Mouse (Mus musculus) ovary, postnatal 14 days (tissue): ENCODE data around the gene Vil1.

Experiments used
- DNase-seq: peaks from one replicate; pipeline ENCODE4 v3.0.0; 2022; ENCODE audit warnings: low spot score

Vil1 gene

DNA sequence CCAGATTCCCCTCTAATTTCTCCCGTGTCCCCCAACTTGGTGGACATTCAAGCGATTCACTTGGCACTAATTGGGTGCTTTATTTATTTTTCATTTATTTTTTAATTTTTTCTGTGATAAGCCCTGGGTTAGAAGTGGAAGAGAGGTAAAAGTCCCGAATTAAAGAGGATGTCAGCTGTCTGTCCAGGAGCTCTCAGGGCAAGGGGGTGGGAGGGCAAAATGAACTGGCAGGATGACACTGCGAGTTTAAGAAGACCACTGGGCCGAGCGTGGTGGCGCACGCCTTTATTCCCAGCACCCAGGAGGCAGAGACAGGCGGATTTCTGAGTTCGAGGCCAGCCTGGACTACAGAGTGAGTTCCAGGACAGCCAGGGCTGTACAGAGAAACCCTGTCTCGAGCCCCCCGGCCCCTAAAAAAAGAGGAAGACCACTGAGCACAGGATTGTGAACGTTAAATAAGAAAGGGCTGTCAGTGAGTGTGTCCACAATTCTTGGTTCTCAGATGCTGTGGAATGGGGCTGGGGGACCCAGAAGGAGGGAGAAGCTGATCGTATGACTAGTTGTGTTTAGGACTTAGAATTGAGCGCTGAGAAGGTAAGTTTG lies 21.7 kb upstream of the Vil1 start:
- no peak for DNase-seq

DNA sequence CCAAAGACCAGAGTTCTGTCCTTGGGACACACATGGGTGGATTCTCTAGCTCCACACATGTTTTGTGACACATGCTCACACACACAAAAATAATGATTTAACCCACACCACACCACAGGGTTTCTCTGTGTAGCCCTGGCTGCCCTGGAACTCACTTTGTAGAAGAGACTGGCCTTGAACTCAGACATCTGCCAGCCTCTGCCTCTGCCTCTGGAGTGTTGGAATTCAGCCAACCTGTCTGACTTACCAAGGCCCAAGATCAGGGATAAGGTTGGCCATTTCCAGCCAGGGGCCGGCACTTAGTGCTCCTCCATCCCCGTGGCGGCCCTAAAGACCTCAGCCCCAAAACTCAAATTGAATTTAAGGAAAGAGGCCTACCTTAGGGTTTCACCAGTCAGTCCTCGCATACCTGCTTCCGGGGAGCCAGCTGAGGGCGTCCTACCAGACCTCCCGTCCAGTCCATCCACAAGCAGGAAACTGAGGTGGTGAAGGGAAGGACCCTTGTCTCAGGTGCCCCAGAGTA lies 20.7 kb upstream of the Vil1 start:
- DNase-seq: no peak

DNA sequence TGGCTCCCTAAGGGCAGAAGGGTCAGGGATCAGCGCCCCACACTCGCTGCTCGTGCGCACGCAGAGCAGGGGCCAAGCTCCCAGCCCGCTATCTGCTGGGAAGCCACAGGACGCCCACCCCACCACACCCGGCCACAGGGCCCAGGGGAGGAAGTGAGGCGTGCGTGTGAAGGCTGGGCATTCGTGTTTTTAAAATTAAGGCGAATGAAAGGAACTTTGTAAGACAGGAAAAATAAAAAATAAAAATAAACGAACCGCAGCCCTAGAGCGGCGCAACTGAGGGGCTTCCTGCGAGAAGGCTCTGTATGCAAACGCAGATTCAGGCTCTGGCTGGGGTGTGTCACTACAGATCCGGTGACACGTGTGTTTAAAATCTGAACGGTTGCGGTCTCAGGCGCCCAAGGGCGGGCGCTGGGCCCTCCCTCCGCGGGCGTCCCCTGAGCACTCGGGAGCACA lies 19.3 kb upstream of the Vil1 start:
- DNase-seq: no peak

DNA sequence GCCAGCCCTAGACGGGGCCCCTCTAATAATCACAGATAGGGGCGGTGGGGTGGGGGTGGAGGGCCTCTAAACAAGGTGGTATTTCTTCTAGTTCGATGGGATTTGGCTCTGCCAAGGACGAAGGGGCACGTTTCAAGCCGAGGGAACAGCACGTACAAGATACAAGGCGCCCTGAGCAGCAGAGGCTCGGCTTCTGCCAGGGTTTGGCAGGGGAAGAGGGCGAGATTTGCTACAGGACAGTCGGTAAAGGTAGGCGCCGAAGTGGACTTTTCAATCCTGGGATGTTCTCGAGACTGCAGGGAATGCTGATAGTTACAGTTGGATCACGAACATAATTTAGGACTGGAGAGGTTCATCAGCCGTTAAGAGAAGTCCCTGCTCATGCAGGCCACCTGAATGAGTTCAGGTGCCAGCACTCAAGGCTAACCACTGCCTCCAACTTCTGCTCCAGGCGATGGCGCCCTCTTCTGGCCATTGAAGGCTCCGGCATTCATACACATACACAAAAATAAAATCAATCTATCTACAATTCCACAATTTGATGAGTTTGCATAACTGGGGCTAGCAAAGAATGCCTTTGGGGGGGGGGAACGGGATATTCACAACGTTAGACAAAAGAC lies 18.8 kb upstream of the Vil1 start:
- no peak for DNase-seq

DNA sequence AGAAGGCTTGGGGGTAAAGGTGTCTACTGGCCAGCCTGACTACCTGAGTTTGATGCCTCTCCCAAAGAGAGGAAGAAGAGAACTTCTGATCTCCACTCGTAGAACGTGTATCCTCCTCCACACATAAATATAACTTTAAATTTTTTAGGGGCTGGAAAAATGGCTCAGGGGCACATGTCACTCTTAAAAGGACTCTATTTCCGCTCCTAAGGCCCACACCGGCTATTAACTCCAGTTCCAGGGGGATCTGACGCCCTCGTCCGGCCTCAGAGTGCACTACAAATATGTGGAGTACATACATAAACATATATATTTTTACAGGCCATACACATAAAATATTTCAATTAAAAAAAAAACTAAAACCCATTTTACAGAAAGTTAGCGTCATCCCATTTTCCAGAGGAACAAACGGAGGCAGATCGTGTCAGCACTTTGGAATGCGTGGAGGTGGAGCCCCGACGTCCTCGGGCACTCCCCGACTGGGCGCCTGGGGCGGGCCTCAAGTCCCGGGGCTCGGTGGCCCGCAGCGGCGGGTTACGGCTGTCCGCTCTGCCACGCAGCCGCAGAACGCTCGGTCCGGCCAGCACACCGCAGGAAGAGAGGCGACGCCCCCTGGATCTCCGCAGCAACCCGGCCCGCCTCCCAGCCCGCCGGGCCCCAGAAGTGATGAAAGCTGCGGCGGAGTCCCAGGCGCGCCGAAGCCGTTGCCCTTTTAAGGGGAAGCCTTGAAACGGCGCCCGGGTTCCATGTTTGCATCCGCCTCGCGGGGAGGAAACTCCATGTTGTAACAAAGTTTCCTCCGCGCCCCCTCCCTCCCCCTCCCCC lies 18.0 kb upstream of the Vil1 start, which contains the start of gene Ctdsp1:
Gene Ctdsp1 (plus strand): TSS at position 586 of the 825 bp plus-strand sequence.
- peak; percentile 93 for DNase-seq

DNA sequence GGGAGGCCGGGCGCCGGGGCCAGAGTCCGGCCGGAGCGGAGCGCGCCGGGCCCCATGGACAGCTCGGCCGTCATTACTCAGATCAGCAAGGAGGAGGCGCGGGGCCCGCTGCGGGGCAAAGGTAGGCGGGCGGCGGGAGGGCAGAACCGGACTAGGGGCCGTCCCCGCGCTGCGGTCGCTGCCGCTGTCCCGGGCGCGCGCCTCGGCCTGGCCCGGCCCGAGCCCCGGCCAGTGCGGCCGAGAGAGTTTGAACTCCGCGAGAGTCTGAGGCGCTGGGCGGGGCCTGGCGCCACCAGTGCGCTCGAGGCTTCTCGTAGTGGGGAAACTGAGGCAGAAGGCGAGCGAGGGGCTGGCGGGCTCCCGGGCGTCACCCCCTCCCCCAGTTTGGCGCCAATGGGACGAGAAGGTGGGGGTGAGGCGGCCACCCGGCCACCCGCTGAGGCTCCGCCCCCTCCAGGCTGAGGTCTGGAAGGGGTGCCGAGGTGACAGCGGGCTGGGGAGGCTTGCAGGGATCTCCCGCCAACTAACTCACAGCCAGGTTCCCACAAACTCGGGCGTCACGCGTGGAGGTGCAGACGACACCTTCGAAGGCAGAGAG lies 17.2 kb upstream of the Vil1 start:
- DNase-seq: peak; percentile 64

DNA sequence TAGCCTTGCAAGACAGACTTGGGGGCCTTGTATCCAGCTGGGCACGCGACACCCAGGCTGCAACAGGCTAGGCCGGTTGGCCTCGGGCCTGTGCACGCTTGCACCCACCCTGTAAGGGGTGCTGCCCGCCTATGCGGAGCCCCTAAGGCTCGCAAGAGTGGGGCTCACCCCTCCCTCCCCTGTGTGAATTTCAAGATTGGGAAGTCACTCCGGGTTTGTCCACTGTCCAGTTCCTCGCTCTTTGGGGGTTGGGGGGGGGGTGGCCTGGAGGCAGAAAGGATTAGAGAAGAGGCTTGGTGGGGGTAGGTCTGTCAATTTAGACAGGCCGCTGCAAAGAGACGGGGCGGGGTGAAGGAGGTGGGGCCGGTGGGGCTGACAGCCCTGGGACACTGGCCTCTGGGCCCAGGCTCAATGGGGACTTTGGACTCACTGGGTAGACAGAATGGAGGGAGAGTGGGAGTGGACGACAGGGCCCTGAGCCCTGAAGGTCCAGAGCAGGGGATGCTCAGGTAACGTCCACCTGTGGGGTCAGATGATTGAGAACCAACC lies 16.7 kb upstream of the Vil1 start:
- no peak for DNase-seq

DNA sequence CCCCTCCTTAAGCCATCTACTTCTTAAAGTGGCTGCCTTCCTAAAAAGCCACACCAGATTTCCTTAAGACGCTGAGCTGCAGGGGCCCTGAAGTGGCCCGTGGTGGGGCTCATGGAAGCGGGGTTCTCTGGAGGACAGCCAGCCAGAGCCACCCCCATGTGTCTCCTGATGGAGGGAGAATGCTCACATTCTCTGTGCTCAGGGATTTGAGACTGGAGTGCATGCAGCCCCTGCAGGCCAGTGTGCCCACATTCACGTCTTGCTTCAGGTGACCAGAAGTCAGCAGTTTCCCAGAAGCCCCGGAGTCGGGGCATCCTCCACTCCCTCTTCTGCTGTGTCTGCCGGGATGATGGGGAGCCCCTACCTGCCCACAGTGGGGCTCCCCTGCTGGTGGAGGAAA lies 16.2 kb upstream of the Vil1 start:
- no peak for DNase-seq

DNA sequence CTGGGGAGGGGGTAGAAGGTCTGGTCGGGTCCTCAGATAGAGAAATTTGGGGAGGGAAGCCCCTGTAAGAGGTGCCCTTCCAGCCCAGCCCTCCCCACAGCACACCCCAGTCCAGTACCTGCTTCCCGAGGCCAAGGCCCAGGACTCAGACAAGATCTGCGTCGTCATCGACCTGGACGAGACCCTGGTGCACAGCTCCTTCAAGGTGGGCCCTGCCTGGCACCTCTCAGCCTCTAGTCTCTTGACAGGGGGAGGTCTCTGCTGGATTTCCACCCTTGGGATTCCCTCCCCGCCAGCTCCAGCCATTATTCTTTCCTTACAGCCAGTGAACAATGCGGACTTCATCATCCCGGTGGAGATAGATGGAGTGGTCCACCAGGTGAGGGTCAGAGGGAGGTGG lies 15.5 kb upstream of the Vil1 start:
- DNase-seq: no peak

DNA sequence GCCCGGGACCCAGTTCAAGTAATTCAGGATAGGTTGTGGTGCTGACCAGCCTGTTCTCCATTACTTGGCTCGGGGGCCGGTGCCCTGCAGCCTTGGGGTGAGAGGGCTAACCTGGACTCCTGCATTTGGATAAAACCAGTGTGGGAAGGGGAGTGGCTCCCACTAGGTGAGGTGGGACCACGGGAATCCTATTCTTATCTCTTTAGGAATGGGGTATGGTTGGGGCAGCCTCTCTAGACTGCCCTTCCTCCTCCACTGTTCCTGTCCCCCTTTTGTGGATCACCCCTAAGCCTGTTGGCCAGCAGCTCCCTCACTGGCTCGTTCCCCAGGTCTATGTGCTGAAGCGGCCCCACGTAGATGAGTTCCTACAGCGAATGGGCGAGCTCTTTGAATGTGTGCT lies 14.9 kb upstream of the Vil1 start:
- DNase-seq: no peak

DNA sequence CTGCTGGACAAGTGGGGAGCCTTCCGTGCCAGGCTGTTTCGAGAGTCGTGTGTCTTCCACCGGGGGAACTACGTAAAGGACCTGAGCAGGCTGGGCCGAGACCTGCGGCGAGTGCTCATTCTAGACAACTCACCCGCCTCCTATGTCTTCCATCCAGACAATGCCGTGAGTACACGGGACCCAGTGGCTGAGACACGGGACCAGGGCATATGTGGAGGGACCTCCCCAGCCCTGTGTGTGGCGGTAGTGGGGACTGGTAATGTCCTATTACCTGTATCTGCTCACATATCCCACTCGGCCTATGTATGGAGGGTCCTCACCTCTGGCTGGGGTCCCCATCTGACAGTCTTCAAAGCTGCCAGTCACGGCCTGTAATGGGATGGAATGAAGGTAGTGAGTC lies 14.3 kb upstream of the Vil1 start:
- DNase-seq: no peak

DNA sequence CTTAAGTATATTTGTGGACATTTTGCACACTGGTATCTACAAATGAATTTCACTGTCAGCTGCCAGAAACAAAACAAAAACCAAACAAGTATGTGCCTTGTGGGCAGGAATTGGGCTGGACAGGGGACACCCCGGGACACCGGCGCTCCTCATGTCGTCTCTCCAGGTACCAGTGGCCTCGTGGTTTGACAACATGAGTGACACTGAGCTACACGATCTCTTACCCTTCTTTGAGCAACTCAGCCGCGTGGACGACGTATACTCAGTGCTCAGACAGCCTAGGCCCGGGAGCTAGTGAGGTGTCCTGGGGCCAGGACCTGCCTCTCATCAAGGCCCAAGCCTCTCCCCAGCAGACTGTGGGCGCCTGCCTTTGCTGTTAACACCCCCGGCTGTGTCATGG lies 13.9 kb upstream of the Vil1 start:
- no peak for DNase-seq

DNA sequence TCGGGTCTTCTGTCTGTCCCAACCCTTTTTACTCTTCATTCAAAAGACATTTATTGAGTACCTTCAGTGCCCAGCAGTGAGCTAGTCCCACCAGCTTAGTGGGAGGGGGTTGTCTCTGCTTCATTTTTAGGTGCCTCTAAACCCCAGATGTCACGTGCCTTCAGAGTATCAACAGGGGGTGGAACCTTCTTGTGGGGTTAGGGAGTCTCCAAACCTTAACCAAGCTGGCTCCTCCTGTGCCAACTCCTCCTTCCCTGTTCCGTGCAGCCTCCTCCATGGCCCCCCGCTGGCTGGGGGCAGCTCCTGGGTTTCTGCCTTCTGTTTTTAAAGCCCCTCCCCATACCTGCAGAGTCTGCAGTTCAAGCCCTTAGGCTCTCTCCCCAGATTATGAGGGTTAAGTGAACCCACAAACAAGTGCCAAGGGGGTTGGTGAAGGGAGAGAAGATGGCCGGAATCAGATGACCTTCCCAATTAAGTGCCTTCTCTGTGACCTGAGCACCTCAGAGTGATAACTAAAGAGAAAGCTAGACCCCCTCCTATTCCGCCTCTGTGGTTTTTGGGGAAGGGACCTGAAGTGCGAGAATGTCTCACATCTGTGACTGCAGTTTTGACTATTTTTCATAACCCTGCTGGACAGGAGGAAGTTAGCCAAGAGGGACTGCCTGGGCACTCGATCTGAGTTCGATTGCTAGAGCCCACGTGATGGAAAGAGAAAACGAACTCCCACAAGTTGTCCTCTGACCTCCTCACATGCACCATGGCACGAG lies 12.5 kb upstream of the Vil1 start:
- peak; percentile 36 for DNase-seq

DNA sequence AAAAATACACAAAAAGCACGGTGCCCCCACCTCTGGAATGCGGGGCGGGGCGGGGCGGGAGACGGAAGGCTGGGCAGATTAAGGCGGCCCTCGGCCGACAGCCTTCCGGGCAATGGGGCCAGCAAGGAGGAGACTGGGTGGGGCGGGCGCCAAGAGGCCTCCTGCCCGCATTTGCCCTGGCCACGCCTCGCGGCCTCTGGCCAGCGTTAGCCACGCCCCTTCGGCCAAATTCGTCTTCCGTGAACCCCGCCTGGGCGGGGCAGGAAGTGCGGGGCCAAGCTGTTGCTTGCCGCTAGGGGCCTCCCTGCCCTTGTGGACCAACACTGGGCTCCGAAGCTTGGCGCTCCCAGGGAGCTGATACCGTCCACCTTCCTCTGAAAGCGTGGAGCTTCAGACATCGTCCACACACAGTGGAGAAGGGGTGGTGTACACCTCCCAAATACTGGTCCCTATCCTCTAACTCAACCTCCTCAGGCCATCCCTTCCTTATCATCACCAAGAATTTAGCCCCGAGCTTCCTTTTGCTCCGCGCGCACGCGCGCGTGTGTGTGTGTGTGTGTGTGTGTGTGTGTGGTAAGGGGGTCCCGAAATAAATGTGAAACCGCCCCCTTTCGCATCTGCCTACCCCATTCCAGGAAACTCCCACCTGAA lies 11.8 kb upstream of the Vil1 start:
- peak; percentile 99 for DNase-seq

DNA sequence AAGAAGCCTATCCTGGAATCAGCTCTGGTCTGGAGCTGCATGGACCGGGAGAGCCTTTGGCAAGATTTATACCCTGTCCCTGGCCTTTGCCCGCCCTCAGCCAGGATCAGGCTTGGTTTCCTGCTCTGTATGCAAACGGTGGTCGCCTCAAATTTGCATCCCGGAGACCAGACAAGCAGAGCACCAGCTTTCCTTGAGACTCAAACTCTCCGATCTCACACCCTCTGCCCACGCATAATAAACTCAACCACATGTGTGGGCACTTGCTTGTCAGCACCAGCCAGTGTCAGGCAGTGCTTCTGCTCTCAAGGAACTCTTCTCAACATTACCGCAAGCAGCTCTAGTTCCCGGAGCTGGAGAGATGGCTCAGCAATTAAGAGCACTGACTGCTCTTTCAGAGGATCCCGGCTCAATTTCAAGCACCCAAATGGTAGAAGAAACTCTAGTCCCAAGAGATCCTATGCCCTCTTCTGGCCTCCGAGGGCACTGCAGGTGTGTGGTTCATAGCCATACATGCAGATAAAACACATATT lies 11.2 kb upstream of the Vil1 start:
- DNase-seq: peak; percentile 65

DNA sequence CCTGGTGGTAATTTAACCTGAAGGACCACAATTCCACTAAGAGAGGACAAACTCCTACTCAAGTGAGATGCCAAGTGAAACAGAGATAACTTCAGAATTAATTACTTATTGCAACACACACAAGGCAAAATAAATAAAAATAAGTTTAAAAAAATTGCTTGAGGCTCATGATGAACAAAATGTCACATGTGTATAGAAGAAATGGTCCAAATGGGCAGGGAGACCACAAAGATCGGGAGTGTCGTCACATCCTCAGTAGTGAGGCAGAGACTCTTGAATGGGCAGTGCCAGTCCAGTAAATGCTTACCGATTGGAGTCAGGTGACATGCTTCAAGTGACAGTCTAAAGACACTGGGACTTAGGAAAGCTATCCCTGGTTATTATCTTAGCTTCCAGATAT lies 8.6 kb upstream of the Vil1 start:
- DNase-seq: no peak

DNA sequence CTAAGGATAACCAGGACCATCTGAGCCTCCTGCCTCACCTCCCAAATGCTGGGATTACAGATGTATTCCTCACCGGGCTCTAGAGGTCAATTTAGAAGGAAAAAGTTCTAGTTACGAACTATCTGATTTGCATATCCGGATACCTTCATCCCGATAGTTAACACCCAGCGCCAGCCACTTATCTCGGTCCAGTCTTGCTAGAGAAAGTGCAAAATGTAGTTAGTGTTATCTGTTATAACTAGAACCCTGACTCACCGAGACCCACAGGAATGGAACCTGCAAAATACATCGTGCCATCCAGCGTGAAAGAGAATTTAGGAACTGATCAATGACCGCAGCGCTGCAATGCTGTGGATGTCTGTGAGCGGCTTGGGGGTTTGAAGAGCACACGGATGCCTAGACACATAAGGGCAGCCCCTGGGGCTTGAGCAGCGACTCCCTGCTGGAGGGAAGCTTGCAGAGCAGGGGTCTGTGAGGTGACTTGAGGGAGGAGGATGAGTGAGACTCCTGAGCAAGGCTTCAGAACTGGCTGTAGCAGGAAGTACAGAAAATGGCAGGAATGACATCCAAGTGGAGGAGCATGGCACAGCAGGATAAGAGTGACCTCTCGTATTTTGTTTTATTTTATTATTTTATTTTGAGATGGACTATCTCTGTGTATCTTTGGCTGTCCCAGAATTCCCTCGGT lies 8.0 kb upstream of the Vil1 start:
- DNase-seq: no peak

DNA sequence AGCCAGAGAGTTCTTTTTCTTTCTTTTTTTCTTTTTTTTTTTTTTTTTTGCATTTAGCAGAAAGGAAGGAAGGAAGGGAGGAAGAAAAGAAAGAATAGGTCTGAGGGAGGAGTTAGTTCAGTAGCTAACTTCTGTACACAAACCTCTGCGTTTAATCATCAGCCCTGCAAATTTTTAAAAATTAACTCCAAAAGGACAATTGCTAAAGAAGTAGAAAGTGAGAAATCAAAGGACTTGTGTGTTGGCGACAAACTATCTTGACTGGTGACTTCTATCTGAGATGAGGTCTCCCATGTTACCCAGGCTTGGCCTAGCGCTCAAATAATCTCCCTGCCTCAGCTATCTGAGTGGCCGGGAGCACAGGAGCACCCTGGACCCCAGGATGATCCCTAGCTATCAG lies 5.0 kb upstream of the Vil1 start:
- no peak for DNase-seq

DNA sequence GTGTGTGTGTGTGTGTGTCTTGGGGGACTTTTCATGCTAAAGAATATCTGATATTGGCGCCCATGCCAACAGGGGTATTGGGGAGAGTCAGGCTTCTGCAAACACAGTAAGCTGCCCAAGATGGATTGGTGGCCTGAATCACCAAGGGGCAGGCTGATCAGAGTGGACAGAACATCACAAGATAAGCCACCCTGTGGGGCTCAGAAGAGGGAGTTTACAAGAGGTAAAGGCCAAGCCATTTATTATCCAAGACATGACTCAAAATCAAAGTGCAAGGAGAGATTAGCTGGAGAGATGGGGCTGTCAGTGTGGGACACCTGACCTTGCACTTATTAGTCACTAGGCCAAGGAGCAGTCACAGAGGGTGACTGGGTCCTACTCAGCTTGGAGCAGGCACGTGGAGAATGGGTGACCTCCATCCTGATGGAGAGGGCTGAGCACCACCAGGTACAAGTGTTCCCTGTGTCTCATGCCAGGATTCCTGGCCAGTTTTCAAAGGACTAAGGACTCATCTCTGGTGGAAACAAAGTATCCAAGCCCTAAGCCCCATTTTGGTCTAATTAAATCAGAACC lies 2.7 kb downstream of the Vil1 start:
- DNase-seq: no peak

DNA sequence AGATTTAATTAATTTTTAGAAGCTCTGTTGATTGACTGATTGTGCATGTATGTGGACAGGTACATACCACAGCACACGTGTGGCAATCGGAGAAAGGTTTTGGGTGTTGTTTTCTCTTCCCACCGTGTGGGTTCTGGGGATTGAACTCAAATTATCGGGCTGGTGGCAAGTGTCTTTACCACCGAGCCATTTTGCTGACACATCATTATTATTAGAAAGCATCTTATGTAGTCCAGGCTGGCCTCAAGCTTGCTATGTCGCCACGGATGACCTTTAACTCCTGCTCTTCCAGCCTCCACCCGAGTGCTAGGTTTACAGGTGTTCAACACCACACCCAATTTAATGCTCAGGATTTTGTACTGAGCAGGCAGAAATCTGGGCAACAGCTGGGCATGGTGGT lies 3.5 kb downstream of the Vil1 start:
- DNase-seq: no peak
